Mouse (Mus musculus) bone marrow macrophage, adult 2 months (primary cell): ENCODE measurements around the gene Slx4ip.

ENCODE experiments used
- CTCF ChIP-seq: IDR thresholded peaks from 2 replicates; pipeline ENCODE4 v1.5.1; 2012; ENCODE audit warnings: low read depth, mild to moderate bottlenecking, low read length, moderate library complexity
- POLR2A ChIP-seq: IDR thresholded peaks from 2 replicates; pipeline ENCODE4 v1.6.1; 2012; ENCODE audit warnings: mild to moderate bottlenecking, low read depth, low read length, borderline replicate concordance

GRCm38 (mm10) chr2:137049906-137050305 is 158.9 kb downstream of the Slx4ip start:
- TF ChIP-seq CTCF (no peak), POLR2A (no peak)
